Mouse (Mus musculus) large intestine, adult 2 months (tissue): ENCODE results near the gene Misp. TPM values are rescaled to one million over a fixed set of nuclear protein-coding genes. Genes with fewer than 3 reads are reported as not detected.

ENCODE experiments used
- DNase-seq: peaks from one replicate; pipeline ENCODE4 v3.0.0-alpha.2; 2012; ENCODE audit warnings: low read depth, low spot score
- WGBS: fragments of 180-500 bp; shearing (Covaris S2); methylation state at CpG from one replicate; pipeline ENCODE4 v1.1.7; 2018; 5-methylcytosine and 5-hydroxymethylcytosine counted together
- polyA plus RNA-seq: library from polyadenylated mRNA; depleted of rRNA; stranded (reverse); fragments of >200 nt; gene quantifications from 2 replicates; pipeline ENCODE4 v1.2.3, GENCODE M21; 2012; rRNA removed

Misp gene
- 299 and 402 TPM in 2 replicates for polyA plus RNA-seq

DNA sequence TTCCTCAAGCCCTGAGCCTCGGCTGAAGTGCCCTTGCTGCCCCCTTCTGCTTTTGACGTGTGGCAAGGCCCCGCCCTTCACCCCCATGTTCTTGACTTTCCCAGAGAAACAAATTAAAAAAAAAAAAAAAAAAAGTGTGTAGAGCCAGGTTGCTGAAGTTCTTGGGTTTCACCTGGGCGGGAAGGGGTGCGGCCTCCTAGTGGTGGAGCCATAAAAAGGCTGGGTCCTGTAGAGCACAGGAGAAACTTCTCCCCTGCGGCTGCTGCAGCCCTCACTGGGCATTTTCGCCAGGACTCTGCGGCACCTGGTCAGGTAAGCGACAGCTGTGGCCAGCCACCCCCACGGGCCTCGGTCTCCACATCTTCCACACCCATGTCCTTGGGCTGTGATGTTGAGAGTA lies at the start of gene Misp:
Gene Misp, plus strand, starts transcription at position 208 of the 400 bp plus-strand sequence.
- no peak for DNase-seq
- whole genome bisulfite sequencing: 28% methylated on average over 11 of the region's 11 CpGs

DNA sequence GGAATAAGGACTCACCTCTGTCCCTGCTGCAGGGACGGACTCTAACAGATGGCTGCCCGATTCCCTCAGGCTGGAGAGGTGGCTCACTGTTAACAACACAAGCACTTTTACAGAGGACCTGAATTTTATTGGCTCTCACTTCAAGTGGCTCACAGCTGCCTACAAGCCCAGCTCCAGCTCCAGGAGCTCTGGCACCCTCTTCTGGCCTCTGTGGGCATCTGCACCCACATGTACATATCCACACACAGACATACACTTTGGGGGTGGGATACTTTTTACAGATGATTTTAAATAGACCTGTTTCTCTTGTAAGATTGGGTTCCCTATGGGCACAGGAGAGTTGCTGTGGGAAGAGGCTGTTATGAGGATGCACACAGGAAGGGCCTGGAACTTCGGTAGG lies 48.5 kb upstream of the Misp start:
- DNase-seq: no peak
- WGBS: 92% methylated on average over 3 of the region's 3 CpGs

DNA sequence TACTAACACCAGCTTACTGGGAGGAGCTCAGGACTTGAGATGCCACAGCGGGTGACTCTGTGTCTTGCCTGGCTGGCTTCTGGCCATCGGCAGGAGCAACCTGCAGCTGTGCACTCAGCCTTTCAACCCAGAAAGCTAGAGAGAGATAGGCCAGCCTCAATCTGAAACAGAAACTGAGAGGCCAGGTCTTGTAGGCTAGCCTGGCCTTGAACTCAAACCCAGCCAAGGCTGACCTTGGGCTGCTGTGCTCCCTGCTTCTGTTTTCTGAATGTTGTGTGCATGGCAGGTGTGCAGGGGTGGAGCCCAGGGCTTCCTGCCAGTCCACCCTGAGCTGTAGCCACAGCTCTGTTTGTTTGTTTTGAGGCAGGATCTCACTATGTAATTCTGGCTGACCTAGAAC lies 47.6 kb upstream of the Misp start:
- DNase-seq: no peak
- 57% methylated on average over 2 of the region's 2 CpGs for WGBS

GRCm38 (mm10) chr10:79774486-79775279 lies 46.1 kb upstream of the Misp start:
- 72% methylated on average over 5 of the region's 5 CpGs for WGBS
- no peak for DNase-seq

- no peak for DNase-seq
- 3% methylated on average over 39 of the region's 39 CpGs for WGBS
Observed at GRCm38 (mm10) chr10:79777103-79777531, 43.7 kb upstream of the Misp start, which contains the start of gene Fstl3. Gene Fstl3, plus strand, starts transcription at chr10:79777272.

- WGBS: 19% methylated on average over 15 of the region's 15 CpGs
- no peak for DNase-seq
Observed at GRCm38 (mm10) chr10:79778006-79778405, 42.8 kb upstream of the Misp start.

DNA sequence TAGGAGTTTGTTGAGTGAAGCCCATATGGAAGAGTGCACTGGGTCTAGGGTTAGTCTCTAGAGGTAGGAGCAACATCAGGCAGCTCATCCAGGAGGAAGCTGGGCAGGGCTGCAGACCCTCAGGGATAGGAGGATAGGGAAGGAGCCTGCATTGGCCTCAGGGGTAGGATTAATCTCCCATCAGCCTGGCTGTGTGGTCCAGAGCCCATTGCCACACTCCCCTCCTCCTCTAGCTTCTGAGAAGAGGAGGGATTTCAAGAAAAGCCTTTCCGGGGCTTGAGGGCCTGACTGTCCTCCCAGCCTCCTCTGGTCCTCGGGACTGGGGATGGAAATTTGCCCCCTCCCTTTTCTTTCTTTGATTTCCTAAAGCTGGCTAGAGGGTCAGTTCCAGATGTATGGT lies 41.6 kb upstream of the Misp start:
- WGBS: 47% methylated on average over 2 of the region's 2 CpGs
- no peak for DNase-seq

DNA sequence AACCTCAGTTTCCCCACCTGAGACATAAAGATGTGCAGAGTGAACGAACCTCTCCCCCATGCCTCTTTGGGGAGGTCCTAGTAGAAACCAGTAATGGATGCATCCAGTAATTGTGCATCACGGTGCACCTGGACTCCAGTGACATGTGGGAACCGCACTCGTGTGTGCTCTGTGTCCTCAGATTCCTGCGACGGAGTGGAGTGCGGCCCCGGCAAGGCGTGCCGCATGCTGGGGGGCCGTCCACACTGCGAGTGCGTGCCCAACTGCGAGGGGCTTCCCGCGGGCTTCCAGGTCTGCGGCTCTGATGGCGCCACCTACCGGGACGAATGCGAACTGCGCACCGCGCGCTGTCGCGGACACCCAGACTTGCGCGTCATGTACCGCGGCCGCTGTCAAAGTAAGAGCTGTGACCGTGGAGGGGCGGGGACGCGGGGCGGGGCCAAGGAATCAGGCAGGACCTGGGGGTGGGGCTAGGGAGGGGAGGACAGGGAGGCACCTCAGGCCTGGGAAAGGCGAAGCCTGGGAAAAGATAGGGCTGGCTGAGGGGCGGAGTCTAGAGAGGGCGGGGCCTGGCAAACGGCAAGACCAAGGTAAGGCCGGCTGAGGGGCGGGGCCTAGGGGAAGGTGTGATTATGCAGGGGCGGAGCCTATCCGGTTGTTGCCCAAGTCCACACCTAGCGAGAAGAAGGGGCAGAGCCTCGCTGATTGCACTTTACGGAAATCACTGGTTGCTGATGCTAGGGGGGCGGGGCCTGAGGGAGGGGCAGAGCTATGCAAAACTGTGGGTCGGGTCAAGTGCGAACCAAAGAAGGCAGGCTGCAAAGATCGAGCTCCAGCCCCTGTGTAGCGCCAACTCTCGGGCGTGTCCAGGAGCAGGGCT lies 40.8 kb upstream of the Misp start:
- peak; percentile 98 for DNase-seq
- 1% methylated on average over 55 of the region's 55 CpGs for WGBS

DNA sequence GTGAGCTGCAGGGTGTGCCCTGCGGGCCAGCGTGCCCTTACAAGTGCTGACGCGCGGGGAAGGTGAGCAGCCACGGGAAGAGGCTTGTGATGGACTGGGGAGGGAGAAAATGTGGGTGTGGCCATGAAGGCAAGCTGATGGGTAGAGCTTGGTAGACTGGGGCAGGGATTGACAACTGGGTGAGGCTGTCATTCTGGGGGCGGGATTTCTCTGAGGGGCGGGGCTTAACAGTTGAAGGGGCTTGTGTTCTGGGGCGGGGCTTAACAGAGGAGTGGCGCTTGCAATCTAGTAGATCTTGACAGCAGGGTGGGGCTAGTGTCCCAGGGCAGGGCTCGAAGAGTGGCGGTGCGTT lies 40.1 kb upstream of the Misp start:
- DNase-seq: no peak
- under 1% methylated on average over 13 of the region's 13 CpGs for WGBS

GRCm38 (mm10) chr10:79781139-79781538 lies 39.6 kb upstream of the Misp start:
- no peak for DNase-seq

DNA sequence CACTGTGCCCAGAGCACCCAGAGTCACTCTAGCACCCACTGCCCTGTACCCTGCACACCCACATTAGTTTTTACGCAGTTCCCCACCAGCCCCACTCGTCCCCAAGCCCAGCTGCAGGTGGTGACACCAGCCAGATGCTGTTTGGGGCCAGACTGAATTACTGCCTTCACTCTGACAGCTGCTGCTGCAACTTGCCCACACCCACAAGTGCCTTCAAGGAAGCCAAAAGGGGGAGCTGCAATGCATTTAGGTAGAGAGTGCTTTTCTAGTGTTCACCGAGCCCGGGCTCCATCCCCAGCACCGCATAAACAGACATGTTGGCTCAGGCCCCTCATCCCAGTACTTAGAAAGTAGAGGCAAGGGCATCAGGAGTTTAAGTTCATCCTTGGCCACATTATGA lies 38.8 kb upstream of the Misp start:
- no peak for DNase-seq
- 71% methylated on average over 5 of the region's 5 CpGs for WGBS

More at GRCm38 (mm10) chr10:79781139-79781538, 39.6 kb upstream of the Misp start:
- 28% methylated on average over 21 of the region's 21 CpGs for WGBS

DNA sequence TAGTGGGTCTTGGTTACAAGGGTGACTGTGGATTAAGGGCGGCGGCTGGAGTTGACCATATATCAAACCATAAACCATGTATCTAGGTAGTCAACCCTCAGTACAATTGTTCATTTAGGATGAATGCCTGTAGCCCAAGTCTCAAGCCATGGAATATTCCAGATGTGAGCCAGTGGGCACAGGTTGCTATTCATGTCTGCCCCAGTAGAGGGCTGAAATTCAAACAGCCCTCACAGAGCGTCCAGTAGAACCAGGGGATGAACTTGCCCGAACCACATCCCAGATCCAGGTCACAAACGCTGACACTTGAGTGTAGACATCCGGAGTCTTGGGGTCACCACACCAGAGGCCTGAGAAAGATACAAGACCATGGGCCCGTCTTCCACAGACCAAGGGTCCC lies 37.7 kb upstream of the Misp start:
- DNase-seq: no peak
- 60% methylated on average over 7 of the region's 7 CpGs for WGBS

DNA sequence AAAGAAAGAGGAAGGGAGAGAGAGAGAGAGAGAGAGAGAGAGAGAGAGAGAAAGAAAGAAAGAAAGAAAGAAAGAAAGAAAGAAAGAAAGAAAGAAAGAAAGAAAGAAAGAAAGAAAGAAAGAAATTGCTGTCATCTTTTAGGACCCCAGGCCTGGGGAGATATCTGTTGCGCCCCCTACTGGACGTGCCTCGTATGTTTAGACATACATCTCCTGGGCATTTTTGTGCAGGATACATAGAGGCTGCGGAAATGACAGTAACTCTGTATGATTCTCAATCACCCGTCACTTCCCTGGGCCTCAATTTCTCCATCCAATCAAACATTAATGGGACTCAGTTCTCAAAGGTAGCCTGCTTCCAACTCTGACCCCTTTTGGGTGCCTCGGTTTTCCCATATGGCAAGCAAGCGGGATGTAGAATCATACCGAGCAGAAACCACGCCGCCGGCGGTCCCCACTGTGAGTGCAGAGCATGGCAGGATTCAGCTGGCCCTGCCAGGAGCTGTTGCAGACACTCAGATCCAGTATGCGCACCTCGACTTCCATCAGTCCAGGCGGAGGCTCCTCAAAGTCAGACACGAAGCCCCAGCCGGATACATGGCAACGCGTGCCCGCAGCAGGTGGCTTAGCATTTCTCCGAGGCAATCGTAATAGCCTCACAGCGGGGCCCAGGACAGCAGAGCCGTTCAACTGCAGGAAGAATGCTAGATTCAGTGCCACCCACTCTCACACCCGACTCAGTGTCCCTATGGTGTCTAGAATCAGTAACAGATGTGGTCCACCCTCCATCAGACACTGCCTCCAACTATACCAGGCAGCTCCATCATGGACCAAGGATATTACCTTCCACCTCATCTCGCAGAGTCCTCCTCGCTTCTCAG lies 36.6 kb upstream of the Misp start:
- 63% methylated on average over 27 of the region's 27 CpGs for WGBS
- no peak for DNase-seq

- WGBS: 36% methylated on average over 7 of the region's 7 CpGs
- DNase-seq: no peak
Observed at GRCm38 (mm10) chr10:79788386-79789158, 32.2 kb upstream of the Misp start.

GRCm38 (mm10) chr10:79789581-79789980 lies 31.2 kb upstream of the Misp start:
- no peak for DNase-seq
- 51% methylated on average over 2 of the region's 2 CpGs for WGBS

- DNase-seq: no peak
- 92% methylated on average over 4 of the region's 4 CpGs for WGBS
Observed at GRCm38 (mm10) chr10:79790861-79791260, 29.9 kb upstream of the Misp start, which contains the start of gene Prss57. Gene Prss57, minus strand, starts transcription at chr10:79790961.

DNA sequence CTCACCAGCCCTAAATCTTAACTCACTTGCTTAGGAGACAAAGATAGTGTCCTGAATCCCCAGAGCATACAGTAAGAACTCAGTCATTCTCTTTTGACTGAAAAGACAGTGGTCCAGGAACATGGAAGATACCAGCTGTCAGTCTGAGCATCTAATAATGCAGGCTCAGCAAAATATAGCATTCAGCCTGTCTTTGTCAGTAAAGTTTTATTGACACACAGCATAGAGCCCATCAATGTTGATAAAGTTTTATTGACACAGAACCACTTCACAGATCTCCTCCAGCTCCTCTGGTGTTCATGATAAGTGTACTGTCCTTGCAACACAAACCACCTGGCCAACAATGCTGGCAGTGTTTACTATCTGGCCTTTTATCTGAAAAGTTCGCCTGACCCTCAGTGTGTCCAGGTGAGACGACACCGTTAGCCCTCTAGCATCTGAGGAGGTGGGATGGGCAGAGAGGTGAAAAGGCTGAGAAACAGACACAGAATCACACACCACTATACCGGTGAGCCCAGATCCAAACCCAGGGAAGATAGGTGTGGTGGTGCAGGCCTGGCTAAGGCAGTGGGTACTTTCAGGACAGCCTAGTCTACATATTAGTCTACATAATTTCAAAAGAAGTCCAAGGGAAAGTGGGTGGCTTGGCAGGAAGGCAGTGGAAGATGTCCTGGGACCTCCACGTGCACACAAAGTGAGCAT lies 28.3 kb upstream of the Misp start:
- no peak for DNase-seq
- WGBS: 88% methylated on average over 5 of the region's 5 CpGs

GRCm38 (mm10) chr10:79793051-79793737 lies 27.6 kb upstream of the Misp start, which contains the start of gene Palm:
Gene Palm, plus strand, starts transcription at chr10:79793572.
- no peak for DNase-seq
- 6% methylated on average over 51 of the region's 51 CpGs for WGBS
